Mouse (Mus musculus) cortical plate, adult 2 months (tissue): ENCODE results near the gene Ttc6.

Experiments
- CTCF ChIP-seq: fragments of 200-500 bp; IDR thresholded peaks from 2 replicates; pipeline ENCODE4 v1.5.1; 2011; ENCODE audit warnings: mild to moderate bottlenecking, control low read depth, low read length; ENCODE audit not compliant: insufficient read depth; ENCODE audit errors: extremely low read depth
- POLR2A ChIP-seq: fragments of 200-500 bp; IDR thresholded peaks from 2 replicates; pipeline ENCODE4 v1.6.1; 2011; ENCODE audit warnings: mild to moderate bottlenecking, low read length, control low read depth; ENCODE audit not compliant: insufficient read depth; ENCODE audit errors: extremely low read depth

DNA sequence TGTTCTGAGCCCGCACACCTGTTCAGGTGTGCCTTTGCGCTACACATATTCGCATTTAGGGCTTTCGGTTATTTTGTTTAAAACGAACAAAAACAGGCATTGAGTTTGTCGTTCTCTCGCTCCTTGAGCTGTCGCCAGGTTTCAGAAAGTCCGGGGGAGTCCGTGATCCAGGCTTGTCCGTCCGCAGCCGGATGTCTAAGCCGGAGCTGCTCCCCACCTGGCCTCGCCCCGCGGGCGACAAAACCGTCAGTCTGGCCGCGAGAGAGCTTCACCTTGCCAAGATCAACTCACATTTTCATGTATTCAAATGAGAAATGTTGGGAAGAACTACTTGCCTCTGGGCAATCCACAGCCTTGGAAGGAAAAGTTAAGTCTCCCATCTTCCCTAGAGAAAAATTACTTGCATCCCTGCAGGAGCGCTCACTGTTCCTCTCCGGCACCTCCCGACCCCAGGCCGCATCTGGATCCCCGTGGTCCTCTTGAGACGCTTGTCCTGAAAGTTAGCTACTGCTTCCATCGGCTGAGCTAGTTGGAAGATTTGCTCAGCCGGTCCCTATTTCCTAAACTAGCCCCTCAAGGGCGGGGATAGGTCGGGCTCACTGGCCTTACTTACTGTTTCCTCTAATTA is 13.6 kb upstream of the Ttc6 start:
- TF ChIP-seq CTCF (no peak), POLR2A (no peak)
